Mouse (Mus musculus) left cerebral cortex, adult 2 months (tissue): ENCODE measurements around the gene Sae1. TPM values are rescaled to one million over a fixed set of nuclear protein-coding genes. Genes with fewer than 3 reads are reported as not detected.

ENCODE experiments used
- DNase-seq, 2 experiments: peaks; one replicate each; pipeline ENCODE4 v3.0.0; 2021 to 2022; ENCODE audit warnings: low spot score in 2 of 2, mixed read lengths in 1 of 2; ENCODE audit errors: extremely low spot score in 1 of 2
- H3K27ac ChIP-seq: fragments of 200-600 bp; 2 replicates; pipeline ENCODE4 v1.8.1; 2022
- H3K4me3 ChIP-seq: fragments of 200-600 bp; 2 replicates; pipeline ENCODE4 v1.8.1; 2022
- CTCF ChIP-seq: fragments of 200-600 bp; IDR thresholded peaks from 2 replicates; pipeline ENCODE4 v1.8.1; 2022; ENCODE audit warnings: antibody characterized with exemption, mild to moderate bottlenecking, moderate library complexity
- intact Hi-C: fragments of 180-260 bp; cut with DNase I; formaldehyde crosslinking; loops from one replicate; pipeline ENCODE4 v1.15.1; 2025
- total RNA-seq, 2 experiments: library from RNA; stranded (reverse); gene quantifications; 2 replicates each; pipeline ENCODE4 v1.2.3; 2021

The Sae1 gene
- total RNA-seq, 2 experiments from 2014 or later: 100 to 105 TPM

- no peak for TF ChIP-seq CTCF
These were observed 103.6 kb downstream of the Sae1 start for GRCm38 (mm10) chr7:16284001-16284400.

GRCm38 (mm10) chr7:16282334-16282733 is 105.3 kb downstream of the Sae1 start:
- Histone ChIP-seq H3K4me3 (no peak overlapping the region), H3K27ac (no peak overlapping the region)
- DNase-seq: no peak
- intact Hi-C loops: no loop called here
- no peak for TF ChIP-seq CTCF

More at GRCm38 (mm10) chr7:16284001-16284400, 103.6 kb downstream of the Sae1 start:
- no peak overlapping the region for H3K27ac ChIP-seq
- DNase-seq: no peak
- intact Hi-C loops: no loop called here
- H3K4me3 ChIP-seq: no peak overlapping the region

DNA sequence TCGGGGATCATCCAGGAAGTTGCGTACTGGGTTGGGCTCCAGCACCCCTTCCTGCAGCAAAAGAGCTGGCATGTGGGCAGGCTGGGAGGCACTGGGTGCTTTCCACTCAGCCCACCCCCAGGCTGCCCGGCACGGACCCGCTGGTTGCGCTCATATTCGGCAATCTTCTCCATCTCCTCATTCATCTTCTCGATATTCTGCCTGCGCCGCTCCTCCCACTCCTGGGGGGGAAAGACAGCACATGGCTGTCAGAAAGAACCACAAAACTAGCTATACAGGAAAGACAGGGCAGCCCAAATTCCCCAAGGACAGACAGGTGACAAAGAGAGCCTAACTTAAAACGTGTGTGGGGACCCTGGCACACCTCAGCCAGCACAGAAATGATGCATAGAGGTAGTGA is 106.9 kb downstream of the Sae1 start:
- no peak for TF ChIP-seq CTCF
- no peak for DNase-seq
- Histone ChIP-seq H3K27ac (no peak overlapping the region), H3K4me3 (no peak overlapping the region)
- intact Hi-C loops: no loop called here

GRCm38 (mm10) chr7:16274922-16275890 is 112.4 kb downstream of the Sae1 start:
- H3K4me3 ChIP-seq: no peak overlapping the region
- intact Hi-C loops: no loop called here
- no peak overlapping the region for H3K27ac ChIP-seq
- TF ChIP-seq CTCF: no peak
- no peak for DNase-seq

DNA sequence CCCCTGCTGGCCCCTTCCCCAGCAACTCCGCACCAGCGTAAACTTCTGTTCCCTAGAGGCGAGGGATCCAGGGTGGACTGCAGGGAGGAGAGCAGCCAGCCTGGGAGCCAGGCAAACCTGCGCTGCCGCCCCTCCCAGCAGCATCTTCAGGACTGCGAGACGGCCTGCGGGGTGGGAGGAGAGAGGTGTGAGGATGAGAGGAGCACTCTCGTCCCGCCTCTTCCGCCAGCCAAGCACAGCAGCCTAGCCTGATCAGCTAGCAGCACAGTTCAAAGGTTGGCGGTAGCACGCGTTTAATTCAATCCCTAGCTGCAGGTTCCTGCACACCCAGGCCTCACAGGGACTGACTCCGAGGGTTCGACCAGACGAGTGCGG is 113.9 kb downstream of the Sae1 start:
- peak; percentile 62 to 67 for DNase-seq
- Histone ChIP-seq H3K27ac (peak overlapping the region; percentile 67), H3K4me3 (peak overlapping the region; percentile 86)
- no peak for TF ChIP-seq CTCF
- intact Hi-C loops: no loop called here

- DNase-seq: peak; percentile 64 to 84
- intact Hi-C loops: no loop called here
These were observed 114.4 kb downstream of the Sae1 start, which contains the start of gene Inafm1 for GRCm38 (mm10) chr7:16273081-16273765. TSS of gene Inafm1 (minus strand) at chr7:16273617.

DNA sequence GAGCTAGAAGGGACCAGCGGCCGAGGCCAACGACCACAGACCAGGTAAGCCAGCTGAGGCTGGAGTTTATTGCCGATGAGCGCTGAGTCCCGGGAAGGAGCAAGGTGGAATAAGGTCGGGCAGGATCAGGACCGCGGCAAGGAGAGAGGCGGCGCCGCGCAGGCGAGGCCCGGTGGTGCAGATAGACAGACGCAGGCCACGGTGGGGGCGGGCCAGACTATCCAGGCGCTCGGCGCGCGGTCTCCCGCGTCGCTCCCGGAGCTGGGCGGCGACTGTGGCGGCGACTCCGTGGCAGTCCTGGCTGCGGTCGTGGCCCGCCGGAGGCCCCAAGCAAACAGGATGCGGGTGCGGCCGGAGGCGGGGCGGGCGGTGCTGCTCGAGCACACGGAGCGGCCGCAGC is 114.9 kb downstream of the Sae1 start:
- peak; percentile 26 for TF ChIP-seq CTCF
- intact Hi-C loops: no loop called here

More at GRCm38 (mm10) chr7:16273081-16273765, 114.4 kb downstream of the Sae1 start, which contains the start of gene Inafm1:
- TF ChIP-seq CTCF: no peak
- peak within 1 kb of the TSS; percentile 86 for H3K4me3 ChIP-seq
- peak within 1 kb of the TSS; percentile 89 for H3K27ac ChIP-seq

GRCm38 (mm10) chr7:16271139-16271538 is 116.5 kb downstream of the Sae1 start:
- no peak overlapping the region; the same call in 1 of the 2 replicates for H3K27ac ChIP-seq
- intact Hi-C loops: no loop called here
- DNase-seq: no peak
- H3K4me3 ChIP-seq: no peak overlapping the region
- no peak for TF ChIP-seq CTCF

More for the DNA sequence above, 114.9 kb downstream of the Sae1 start:
- DNase-seq: peak; percentile 67 to 80
- Histone ChIP-seq H3K4me3 (peak overlapping the region; percentile 86), H3K27ac (peak overlapping the region; percentile 89)

Other genes starting within 250 kb of the Sae1 start
- 10 to 100 TPM; 39.8 to 42.6 TPM for gene Meis3, start 212.7 kb downstream of the Sae1 start, total RNA-seq
- gene Dhx34, start 165.8 kb downstream of the Sae1 start, total RNA-seq: 10 to 100 TPM; 12.7 to 12.8 TPM
- gene C5ar2, start 143.7 kb downstream of the Sae1 start, total RNA-seq: under 1 TPM; 0.42 to 0.54 TPM
- gene C5ar1, start 128.3 kb downstream of the Sae1 start, total RNA-seq: 1 to 10 TPM; 1.3 to 1.7 TPM
- gene Inafm1, start 114.2 kb downstream of the Sae1 start, total RNA-seq: 10 to 100 TPM; 36.7 to 41.3 TPM
- gene Ccdc9, start 101.0 kb downstream of the Sae1 start, total RNA-seq: 10 to 100 TPM; 94.3 to 95.1 TPM
- 1 to 10 TPM; 9.1 to 9.7 TPM for gene Bbc3, start 79.4 kb downstream of the Sae1 start, total RNA-seq
- gene Zc3h4, start 13.1 kb upstream of the Sae1 start, total RNA-seq: 10 to 100 TPM; 58.3 to 58.7 TPM
- gene Tmem160, start 65.0 kb upstream of the Sae1 start, total RNA-seq: 10 to 100 TPM; 68.0 to 69.0 TPM
- 10 to 100 TPM; 10.2 to 11.5 TPM for gene Npas1, start 89.9 kb upstream of the Sae1 start, total RNA-seq
- 100 to 1,000 TPM; 138 to 140 TPM for gene Arhgap35, start 227.2 kb upstream of the Sae1 start, total RNA-seq